ENCODE assay signal across 14 mouse cellular contexts in genomic region chrX:73558788-73559187, GRCm38 (mm10). TPM values are rescaled to one million over a fixed set of nuclear protein-coding genes. Genes with fewer than 3 reads are reported as not detected.
"Had no signal": no experiment of that assay in that cellular context is flagged by ENCODE, and none has a peak within 500 bp of the region (broad histone marks: within the 10 kb centered on the region; RNA-seq: fewer than 3 reads in every experiment).

No protein-coding gene starts in this region.

- DNase-seq: kidney, adult 18-20 months; kidney, adult 9 months; kidney, postnatal 14 days; kidney, postnatal 4 days; left cerebral cortex, postnatal 4 days; liver, postnatal 0 days; lung, embryonic 14.5 days; midbrain, embryonic 14.5 days; right cerebral cortex, adult 18-20 months; right cerebral cortex, postnatal 14 days; right cerebral cortex, postnatal 4 days; thymus, postnatal 36 days had no signal

- ATAC-seq: liver, postnatal 0 days; lung, postnatal 0 days had no signal

RNA-seq across cellular contexts. Expression of gene Atp2b3, which starts 55.9 kb away (rescaled TPM):
- total RNA-seq: megakaryocyte-erythroid progenitor cell, adult 5-6 weeks had no signal
